Mouse (Mus musculus): ENCODE data around the gene Lamb3.

DNA sequence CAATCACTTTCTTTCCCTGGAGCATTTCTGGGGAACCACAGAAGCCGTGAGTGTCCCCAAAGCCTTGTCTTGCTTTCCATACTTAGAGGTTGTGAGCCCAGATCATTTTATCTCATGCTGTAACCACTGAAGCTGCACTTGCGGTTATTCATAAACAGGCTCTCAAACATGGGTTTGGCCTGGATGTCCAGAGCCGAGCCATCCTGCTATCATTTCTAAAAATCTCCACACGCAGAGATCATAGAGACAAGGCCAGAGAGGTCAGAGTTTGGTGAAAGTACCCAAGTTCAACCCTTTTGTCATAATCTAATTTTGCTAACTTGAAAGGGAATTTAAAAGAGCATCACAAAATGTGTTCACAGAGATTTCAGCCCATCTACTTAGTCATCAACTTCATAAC, 33.9 kb downstream of the Lamb3 start:
- TF ChIP-seq CTCF (IDR thresholded peaks at IDR 0.05; ENCODE audit: low read depth, low read length) (no peak), POLR2A (IDR thresholded peaks at IDR 0.05; ENCODE audit: extremely low read depth, insufficient read depth, low read length) (no peak)

Measured in liver, adult 2 months (tissue).